Mouse (Mus musculus) forelimb bud, embryonic 11.5 days (tissue): Measurements from ENCODE around the gene a.
A peak's percentile ranks its signal among the peaks of the same experiment; 100 is the strongest.

ENCODE experiments used
- DNase-seq: peaks from one replicate; pipeline ENCODE4 v3.0.0-alpha.2; 2012; ENCODE audit warnings: low read depth, low spot score

Gene a

GRCm38 (mm10) chr2:154790656-154791483 is at the start of gene a, which contains the start of gene Raly:
a (plus strand) TSS chr2:154791402.
Raly (plus strand) TSS chr2:154791096.
- peak; percentile 97 for DNase-seq

DNA sequence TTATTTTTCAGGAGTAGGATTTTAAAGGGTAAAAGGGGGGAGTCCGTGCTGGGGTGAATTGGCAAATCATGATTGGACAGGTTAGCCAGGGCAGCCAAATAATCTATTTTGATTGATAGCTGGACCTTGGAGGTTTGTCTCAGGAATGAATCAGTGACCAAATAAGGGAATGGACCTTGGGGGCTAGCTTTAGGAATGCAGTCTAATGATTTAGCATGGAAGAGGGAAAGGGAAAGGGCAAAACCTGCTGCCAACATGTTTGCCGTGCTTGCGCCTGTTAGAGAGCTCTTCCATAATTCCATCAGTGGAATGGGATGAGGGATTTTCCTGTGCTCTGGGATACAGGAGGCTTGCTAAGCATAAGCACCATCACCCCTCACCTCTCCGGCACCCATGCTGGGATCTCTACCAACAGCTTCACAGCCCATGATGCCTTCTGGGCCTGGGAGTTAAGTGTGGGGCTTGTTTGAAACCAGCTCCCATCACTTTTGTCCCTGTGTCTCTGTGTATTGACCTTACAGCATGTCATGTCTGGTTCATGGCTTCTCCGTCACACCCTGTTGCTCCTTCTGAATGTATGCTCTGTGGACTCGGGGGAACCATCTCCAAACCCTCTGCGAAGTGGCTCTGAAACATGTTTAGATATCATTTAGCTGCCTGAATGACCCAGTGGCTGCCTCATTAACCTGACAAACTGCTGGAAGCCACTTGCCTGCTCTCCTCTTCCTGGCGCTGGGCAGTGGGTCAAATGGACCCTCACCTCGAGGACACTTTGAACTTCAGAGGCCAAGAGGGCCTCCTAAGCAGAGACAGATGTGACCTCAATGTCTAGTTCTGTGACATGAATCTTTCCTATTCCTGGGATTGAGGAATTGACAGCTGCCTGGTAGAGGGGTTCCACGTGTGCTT is 48.0 kb upstream of the a start:
- no peak for DNase-seq

- no peak for DNase-seq
Observed at GRCm38 (mm10) chr2:154743915-154744314, 47.3 kb upstream of the a start.

- no peak for DNase-seq
Observed at GRCm38 (mm10) chr2:154748383-154748782, 42.8 kb upstream of the a start.

- peak; percentile 73 for DNase-seq
Observed at GRCm38 (mm10) chr2:154749046-154750036, 41.9 kb upstream of the a start.

GRCm38 (mm10) chr2:154751924-154752323 is 39.3 kb upstream of the a start:
- DNase-seq = no peak

GRCm38 (mm10) chr2:154754068-154754560 is 37.1 kb upstream of the a start:
- no peak for DNase-seq

DNA sequence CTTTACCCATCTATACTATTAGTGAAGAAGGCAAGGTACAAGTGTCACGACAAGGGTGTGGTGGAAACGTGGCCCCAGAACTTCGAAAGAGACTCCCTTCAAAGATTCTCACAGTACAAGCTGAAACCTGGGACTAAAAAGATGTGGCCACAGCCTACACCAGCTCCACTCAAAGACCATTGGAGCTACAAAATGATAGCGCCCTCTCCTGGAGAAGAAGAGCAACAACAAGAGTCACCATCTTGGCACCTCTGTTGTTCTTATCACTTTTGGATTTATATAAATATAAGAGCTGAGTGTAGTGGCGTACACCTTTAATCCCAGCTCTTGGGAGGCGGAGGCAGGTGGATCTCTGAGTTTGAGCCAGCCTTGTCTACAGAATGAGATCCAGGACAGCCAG is 35.4 kb upstream of the a start:
- no peak for DNase-seq

- DNase-seq = peak; percentile 25
Observed at GRCm38 (mm10) chr2:154757691-154758090, 33.5 kb upstream of the a start.

GRCm38 (mm10) chr2:154758454-154758853 is 32.7 kb upstream of the a start:
- DNase-seq = no peak

DNA sequence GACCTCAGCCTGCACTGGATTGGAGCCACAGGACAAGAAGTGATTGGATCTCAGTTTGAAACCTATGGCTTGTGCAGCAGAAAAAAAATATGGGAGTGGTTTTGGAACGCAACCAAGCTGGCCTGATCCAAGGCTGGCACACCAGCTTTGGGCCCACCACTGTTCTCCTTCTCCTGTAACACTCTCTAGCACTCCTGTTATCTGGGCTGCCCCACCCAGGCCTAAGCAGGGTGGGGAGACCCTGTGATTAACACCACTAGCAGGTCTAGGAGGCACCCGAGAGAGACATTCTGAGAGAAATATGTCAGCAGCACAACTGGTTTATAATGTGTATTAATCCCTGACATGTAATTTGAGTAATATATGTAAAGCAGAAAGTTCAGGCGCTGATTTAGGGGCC is 28.0 kb upstream of the a start:
- no peak for DNase-seq

GRCm38 (mm10) chr2:154764828-154765497 is 26.2 kb upstream of the a start:
- no peak for DNase-seq

- DNase-seq = no peak
Observed at GRCm38 (mm10) chr2:154765554-154766008, 25.6 kb upstream of the a start.

- no peak for DNase-seq
Observed at GRCm38 (mm10) chr2:154767051-154767450, 24.2 kb upstream of the a start.

- no peak for DNase-seq
Observed at GRCm38 (mm10) chr2:154769930-154770329, 21.3 kb upstream of the a start, which contains the start of gene Gm14214. Gm14214 (minus strand) TSS chr2:154770030.

DNA sequence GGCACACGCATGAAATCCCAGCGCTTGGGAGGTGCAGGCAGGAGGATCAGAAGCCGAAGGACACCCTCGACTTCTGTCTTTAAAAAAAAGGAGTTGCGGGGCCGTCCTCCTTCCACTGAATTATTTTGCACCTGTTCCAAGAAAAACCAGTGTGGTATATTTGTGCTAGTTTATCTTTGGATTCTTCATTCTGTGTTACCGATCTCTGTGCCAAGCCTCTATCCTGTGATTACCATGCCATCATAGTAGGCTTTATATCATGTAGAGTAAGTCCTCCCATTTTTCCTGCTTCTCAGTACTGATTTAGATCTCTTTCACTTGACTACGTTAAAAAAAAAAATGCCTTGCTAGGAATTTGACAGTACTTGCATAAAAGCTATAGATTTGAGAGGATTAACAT is 19.6 kb upstream of the a start:
- DNase-seq = no peak

- no peak for DNase-seq
Observed at GRCm38 (mm10) chr2:154774032-154774431, 17.2 kb upstream of the a start.

- no peak for DNase-seq
Observed at GRCm38 (mm10) chr2:154776496-154776895, 14.7 kb upstream of the a start.

DNA sequence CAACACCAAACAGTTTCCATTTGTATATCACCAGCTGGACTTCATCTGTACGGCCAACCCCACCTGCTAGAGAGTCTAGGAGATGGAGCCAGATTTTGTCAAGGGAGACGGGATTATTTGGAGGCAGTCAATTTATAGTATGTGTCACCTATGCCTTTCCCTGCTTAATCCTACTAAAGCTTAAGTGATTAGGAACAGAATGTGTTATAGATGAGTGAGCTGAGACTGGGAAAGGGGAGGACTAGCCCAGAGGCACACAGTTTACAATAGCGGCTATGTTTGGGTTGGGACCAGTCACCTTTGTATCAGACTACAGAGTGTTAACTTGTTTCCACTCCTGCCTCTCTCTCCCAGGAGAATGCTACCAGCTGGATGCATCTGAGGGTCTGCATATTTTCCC is 11.6 kb upstream of the a start:
- no peak for DNase-seq

DNA sequence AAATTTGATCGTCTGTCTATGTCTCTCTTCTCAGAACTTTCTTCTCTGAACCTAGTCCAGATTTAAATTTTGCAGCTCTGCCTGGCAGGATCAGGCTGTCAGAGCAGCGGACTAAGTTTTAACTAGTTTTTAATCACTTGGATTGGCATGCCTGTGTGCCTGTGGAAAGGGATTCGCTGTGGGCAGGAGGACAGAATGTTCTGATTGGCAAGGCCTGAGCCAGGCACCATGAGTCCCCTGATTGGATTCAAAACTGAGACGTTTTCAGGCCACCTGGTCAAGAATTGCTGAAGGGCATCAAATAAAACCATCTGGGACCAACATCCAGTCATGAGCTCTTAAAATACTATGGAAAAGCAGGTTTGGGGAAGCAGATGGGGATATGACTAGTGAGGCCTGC is 8.8 kb upstream of the a start:
- DNase-seq = no peak
